Mouse (Mus musculus): ENCODE measurements around the gene Cep164. TPM values are rescaled to one million over a fixed set of nuclear protein-coding genes. Genes with fewer than 3 reads are reported as not detected.

Cep164 gene
- 17.6 TPM for polyA plus RNA-seq (2017; shearing (Covaris generic))

DNA sequence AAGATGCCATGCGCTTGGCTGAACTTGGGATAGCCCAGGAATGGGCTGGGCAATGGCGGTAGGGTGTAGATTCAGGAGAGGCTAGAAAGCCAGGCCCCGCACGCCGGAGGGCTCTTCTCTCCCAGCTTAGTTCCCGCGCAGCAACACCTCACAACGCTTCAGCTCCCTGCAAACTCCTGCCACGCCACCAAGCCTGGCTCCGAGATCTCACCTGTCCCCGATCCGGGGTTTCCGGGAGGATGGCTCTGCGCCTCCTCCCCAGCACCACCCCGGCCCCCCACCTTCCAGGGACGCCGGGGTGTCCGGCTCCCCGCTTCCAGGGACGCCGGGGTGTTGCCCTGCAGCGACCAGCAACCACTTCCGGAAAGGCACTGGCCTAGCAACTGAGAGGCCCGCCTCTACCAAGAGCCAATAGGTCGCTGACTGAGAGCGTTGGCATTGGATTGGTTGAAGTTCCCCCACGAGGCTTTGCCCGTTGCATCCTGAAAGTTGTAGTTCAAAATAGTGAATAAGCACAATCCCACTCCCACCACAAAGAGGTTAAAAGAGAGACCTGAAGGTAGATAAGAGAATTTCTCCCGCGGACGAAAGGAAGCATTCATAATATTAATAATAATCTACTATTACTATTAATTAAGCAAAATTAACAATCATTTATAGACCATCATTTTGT, at the start of gene Cep164:
Gene Cep164 (minus strand): TSS at position 401 of the 673 bp plus-strand sequence.

DNA sequence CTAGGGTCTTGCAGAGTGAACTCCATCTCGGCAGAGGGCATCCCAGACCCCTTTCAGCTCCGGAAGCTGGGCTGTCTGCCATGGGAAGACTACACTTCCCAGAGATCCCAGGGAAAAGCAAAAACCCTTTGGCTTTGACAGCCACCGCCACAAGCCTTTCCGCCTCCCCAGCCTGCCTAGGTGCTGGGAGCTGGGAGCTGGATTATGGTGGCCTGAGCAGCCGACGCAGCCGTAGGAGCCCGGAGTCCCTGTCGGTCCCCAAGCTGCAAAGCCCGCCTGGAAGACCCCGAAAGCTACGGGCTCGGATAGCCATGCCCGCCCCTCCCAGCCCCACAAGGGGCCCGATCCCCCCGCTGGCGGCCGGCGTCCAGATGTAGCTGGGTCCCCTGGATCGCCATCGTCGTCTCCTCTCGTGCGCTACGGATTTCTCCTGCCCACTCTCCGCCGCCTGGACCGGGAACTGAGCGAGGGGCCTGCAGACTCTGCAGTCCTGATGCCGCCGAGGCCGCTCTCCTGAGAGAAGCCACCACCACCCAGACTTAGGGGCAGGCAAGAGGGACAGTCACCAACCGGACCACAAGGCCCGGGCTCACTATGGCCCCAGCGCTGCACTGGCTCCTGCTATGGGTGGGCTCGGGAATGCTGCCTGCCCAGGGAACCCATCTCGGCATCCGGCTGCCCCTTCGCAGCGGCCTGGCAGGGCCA, 10.1 kb upstream of the Cep164 start, which contains the start of gene Bace1:
Gene Bace1 (plus strand): TSS at position 147 of the 705 bp plus-strand sequence.

Other genes with a start within 250 kb of the Cep164 start
- gene Bace1, start 9.9 kb upstream of the Cep164 start, polyA plus RNA-seq (2017; shearing (Covaris generic)): 4.3 TPM
- gene Pcsk7, start 77.8 kb upstream of the Cep164 start, polyA plus RNA-seq (2017; shearing (Covaris generic)): 50.1 TPM
- 46.3 TPM for gene Rnf214, start 78.2 kb upstream of the Cep164 start, polyA plus RNA-seq (2017; shearing (Covaris generic))
- 2.4 TPM for gene Tagln, start 107.4 kb upstream of the Cep164 start, polyA plus RNA-seq (2017; shearing (Covaris generic))
- gene Sidt2, start 126.6 kb upstream of the Cep164 start, polyA plus RNA-seq (2017; shearing (Covaris generic)): 250 TPM
- gene Pafah1b2, start 184.0 kb upstream of the Cep164 start, polyA plus RNA-seq (2017; shearing (Covaris generic)): 85.0 TPM
- gene Sik3, start 184.1 kb upstream of the Cep164 start, polyA plus RNA-seq (2017; shearing (Covaris generic)): 28.5 TPM